Mouse (Mus musculus) thymus, postnatal 10 days (tissue): ENCODE data around the gene Krt77.

Experiments used
- DNase-seq, 2 experiments: peaks; one replicate each; pipeline ENCODE4 v3.0.0; 2021; ENCODE audit warnings: low spot score in 2 of 2

The Krt77 gene

DNA sequence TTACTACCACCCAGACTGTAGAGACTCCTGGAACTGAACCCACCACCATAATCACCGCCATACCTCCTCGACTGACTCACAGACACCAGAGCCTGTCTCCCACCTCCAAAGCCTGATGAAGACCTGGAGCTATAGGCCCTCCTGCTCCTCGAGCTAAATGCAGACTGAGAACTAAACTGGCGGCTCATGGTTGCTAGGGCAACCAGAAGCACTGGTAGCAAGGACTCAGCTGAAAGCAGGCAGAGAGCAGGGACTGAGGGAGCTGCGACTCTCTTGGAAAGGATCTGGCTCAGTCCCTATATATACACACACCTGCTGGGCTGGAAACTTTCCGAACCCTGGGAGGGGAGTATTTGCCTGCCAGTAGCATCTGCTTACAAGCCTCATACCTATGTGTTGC lies at the start of gene Krt77:
TSS of gene Krt77 (minus strand) at position 275 of the 400 bp plus-strand sequence.
- DNase-seq = no peak

GRCm38 (mm10) chr15:101916072-101916471 lies 46.6 kb upstream of the Krt77 start:
- no peak for DNase-seq

DNA sequence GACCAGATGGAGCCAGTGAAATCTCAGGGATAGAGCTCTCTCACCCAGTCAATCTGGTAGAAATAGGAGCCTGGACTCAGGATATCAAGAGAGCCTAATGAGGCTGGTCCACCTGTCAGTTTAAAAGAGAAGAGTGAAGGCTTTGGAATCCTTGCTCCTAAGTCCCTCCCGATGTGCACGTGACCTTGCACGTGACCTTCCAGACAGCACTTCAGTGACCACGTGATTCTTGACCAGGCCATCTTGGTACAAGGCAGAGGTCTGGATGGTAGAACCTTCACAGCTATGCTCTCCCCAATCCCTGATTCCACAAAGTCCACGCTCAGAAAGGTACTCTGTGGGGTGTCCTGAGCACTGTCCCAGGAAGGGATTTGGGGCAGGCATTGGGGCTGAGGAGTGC lies 35.3 kb upstream of the Krt77 start:
- DNase-seq = no peak

- DNase-seq = no peak
Measured at GRCm38 (mm10) chr15:101902171-101903149, 33.0 kb upstream of the Krt77 start.

DNA sequence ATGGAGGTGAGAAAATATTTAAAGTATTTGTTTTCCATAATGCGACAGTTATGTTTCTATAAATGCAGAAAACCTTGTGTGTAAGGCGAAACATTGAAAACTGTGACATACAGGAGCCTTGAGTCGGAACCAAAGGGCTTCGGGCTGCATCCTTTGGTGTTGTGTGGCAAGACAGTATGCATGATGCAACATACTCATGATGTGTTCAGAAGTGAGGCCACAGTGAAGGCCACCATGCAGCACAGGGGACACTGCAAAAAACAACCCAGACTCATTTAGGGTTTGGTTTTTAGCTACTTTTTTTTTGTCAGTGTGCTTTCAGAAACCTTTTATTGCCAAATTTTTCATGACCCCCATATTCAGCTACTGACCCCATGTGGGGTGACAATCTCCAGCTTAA lies 25.7 kb upstream of the Krt77 start:
- no peak for DNase-seq

DNA sequence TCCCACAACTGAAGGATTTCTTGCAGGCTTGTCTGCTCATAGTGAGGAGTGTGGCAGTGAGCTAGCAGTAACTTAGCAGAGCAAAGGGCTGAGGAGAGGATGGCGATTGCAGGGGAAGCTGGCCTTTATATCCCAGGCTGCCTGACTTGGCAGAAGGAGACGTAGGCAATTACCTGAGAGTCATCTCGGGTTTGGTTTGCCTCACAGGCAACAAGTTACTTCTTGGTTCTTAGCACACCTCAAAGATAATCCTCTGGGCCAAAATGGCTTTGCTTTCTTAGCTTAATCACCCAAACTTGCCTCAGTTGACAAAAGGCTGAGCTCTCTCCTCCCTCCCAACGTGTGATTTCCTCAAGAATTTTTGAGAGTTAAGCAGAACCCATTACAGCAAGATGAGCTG lies 23.3 kb upstream of the Krt77 start, which contains the start of gene Krt76:
TSS of gene Krt76 (minus strand) at position 101 of the 400 bp plus-strand sequence.
- no peak for DNase-seq

- DNase-seq = no peak
Measured at GRCm38 (mm10) chr15:101879776-101880175, 10.3 kb upstream of the Krt77 start.

- DNase-seq = no peak
Measured at GRCm38 (mm10) chr15:101878041-101878440, 8.5 kb upstream of the Krt77 start.

- DNase-seq = no peak
Measured at GRCm38 (mm10) chr15:101874383-101874782, 4.9 kb upstream of the Krt77 start.

DNA sequence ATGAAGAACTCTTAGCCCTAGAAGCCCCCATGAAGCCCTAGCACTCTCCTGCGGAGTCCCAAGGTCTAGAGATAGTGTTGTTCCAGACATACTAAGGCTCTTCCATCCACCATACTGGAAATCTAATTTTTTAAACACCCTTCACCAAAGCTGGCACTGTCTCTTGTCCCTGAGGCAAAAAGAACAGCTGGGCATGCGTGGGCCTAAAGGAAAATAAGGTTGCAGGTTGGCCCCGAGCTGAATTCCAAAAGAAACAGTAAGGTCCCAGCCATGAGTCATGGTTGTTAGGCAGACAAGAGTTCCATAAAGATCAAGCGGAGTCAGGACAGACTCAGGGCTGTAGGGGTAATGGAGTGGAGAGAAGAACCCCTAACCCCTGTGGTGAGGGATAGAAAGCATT lies 3.7 kb upstream of the Krt77 start:
- no peak for DNase-seq

DNA sequence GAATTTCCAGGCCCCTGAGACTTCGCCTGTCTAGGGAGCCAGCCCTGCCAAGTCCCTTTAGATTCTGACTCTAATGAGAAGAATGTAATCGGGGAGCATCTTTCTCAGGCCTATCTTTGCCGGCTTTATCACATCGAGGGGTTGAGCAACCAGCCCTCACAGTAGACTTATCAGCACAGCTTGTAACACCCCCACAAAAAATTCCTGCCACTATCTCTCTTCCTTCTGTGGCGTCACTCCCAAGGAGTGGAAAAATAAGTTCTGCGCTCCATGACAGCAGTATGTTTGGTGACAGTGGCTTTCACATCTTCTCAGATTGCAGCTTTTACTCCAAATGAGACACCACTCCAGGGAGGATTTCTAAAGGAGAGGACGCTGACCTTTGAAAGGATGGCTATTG lies 2.8 kb downstream of the Krt77 start:
- no peak for DNase-seq

GRCm38 (mm10) chr15:101860421-101861130 lies 8.9 kb downstream of the Krt77 start:
- DNase-seq = no peak

DNA sequence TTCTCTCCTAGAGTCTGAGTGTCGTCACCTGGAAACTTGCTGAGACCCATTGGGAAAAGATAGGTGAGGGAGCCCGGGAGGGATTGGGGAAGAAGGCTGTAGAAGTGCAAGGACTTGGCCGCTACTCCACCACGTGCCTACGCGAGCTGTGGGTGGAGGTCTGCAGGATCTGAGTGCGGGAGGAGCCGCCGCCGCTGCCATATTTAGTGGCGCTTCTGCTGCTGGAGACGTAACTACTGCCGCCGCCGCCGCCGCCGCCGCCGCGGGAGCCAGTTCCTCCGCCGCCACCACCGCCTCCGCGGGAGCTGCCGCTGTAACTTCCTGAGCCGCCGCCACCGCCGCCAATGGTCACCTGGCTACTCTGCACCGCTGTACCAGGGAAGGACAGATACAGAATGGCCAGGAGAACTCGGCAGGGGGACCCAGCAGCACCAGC lies 9.8 kb downstream of the Krt77 start:
- DNase-seq = peak in 1 of 2 experiments; percentile 18

- DNase-seq = no peak
Measured at GRCm38 (mm10) chr15:101858673-101859425, 10.7 kb downstream of the Krt77 start.

GRCm38 (mm10) chr15:101856696-101857095 lies 12.8 kb downstream of the Krt77 start:
- DNase-seq = no peak

DNA sequence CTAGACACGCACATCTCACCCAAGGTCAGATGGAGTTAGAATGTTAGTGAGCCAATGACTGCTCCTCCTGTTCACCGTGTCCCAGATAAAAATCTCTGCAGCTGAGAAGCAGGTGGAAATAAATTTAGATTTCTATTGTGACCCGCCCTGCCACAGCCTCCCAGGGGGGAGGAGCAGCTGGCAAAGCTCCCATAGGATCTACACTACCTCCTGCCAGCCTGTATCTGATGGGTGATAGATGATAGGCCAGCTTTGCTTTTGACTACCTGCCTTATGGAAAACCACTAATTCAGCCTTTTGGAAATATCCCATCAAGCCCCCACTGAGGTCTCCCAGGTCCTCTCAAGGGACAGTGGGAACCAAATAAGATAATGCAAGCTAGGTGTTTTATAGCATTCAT lies 13.8 kb downstream of the Krt77 start:
- no peak for DNase-seq

DNA sequence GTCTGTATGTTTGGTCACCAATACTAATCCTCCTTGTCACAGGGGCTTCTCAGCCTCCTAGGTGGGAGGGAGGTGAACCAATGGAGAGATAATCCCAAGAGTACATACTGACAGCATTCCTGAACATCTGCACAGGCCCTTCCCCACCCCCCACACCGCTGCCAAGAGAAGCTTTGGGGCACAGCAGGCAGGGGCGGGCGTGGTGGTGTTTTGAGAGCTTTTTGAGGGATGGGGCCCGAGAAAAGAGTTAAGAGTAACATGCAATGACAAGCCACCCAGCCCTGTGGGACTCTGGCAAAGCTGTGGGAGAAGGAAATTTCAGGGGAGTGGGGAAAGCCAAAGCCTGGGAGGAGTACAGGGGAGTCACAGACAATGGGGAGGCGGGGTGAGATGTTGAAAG lies 15.2 kb downstream of the Krt77 start:
- no peak for DNase-seq

DNA sequence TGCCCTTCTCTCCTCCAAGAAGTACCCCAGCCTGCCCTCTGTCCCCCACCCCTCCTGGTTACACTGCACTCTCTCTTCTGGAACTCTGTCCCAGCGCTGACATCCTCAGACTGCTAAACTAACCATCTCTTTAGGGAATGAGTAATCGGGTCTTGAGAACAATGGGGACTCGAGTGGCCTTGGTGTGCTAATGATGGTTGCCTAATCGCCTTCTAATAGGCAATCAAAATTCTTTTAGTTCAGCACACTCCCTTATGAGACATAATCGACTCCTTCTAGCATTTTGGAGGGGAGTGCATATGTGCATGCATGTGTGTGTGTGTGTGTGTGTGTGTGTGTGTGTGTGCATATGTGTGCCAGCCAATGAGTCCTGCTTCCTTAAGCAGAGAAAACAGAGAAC lies 16.9 kb downstream of the Krt77 start:
- no peak for DNase-seq

DNA sequence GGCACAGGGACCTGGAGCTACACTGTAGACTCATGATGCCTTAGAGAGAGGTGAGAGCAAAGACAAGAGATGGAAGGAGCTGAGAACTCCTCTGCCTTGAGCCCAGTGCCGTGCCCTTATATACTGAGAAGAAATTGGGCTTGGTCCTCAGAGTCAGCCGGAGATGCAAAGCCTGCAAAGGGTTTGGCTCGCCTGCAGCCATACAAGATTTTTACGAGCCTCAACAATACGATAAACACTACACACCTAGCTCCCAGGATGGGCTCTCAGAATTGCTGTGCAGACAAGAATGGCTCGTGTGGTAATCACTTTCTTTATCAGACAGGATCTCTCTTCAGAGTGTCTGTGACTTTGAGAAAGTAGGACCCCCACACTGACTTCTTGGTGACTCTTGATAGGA lies 18.8 kb downstream of the Krt77 start, which contains the start of gene Krt1:
TSS of gene Krt1 (minus strand) at position 101 of the 400 bp plus-strand sequence.
- DNase-seq = no peak

DNA sequence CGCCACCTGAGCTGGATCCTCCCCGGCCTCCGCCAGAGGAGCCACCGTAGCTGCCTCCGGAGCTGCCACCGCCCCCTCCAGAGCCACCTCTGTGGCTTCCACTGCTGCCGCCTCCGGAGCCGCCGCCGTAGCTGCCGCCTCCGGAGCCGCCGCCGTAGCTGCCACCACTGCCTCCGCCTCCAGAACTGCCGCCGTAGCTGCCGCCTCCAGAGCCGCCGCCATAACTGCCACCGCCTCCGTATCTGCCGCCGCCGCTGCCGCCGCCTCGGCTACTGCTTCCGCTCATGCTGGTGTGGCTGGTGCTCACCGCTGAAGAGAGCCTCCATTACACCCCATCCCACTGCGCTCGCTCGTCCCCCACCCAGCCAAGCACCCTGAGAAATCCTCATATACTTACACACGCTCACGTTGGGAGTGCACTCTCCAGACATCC lies 23.5 kb downstream of the Krt77 start:
- peak in 1 of 2 experiments; percentile 31 for DNase-seq

DNA sequence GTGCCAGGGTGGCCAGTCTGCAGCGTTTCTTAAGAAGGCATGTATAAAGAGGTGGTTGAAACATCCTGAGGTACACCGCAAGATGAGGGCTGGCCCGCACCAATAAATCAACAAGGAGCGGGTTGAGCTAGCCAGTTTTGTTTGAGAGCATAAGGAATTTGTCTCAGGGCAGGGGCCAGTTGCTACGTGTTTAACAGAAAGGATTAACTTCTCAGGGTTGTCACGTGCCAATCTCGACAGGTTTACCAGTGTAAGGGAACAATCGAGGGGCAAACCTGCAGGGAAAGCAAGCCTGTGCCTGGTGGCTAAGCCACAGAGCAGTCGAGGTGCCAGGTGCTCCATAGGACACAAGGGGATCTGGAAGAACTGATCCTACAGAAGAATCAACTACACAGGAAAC lies 26.3 kb downstream of the Krt77 start:
- DNase-seq = no peak
